Mouse (Mus musculus) urinary bladder, postnatal 14 days (tissue): Measurements from ENCODE around the gene Tspan18.

Experiments used
- DNase-seq: peaks from one replicate; pipeline ENCODE4 v3.0.0; 2021; ENCODE audit warnings: low spot score

Gene Tspan18

GRCm38 (mm10) chr2:93339373-93340106 lies 5.2 kb upstream of the Tspan18 start:
- DNase-seq = peak; percentile 32

- DNase-seq = no peak
Observed at GRCm38 (mm10) chr2:93335996-93336395, 1.7 kb upstream of the Tspan18 start.

GRCm38 (mm10) chr2:93333241-93333816 lies 976 bp downstream of the Tspan18 start:
- DNase-seq = peak; percentile 85

GRCm38 (mm10) chr2:93332277-93332676 lies 2.0 kb downstream of the Tspan18 start:
- DNase-seq = peak; percentile 29

GRCm38 (mm10) chr2:93331121-93331520 lies 3.2 kb downstream of the Tspan18 start:
- no peak for DNase-seq

- no peak for DNase-seq
Observed at GRCm38 (mm10) chr2:93329120-93329519, 5.2 kb downstream of the Tspan18 start.

GRCm38 (mm10) chr2:93327915-93328555 lies 6.3 kb downstream of the Tspan18 start:
- DNase-seq = no peak

- no peak for DNase-seq
Observed at GRCm38 (mm10) chr2:93324681-93325080, 9.6 kb downstream of the Tspan18 start.

GRCm38 (mm10) chr2:93321946-93322345 lies 12.4 kb downstream of the Tspan18 start:
- DNase-seq = peak; percentile 56

GRCm38 (mm10) chr2:93320267-93320666 lies 14.0 kb downstream of the Tspan18 start:
- no peak for DNase-seq

- DNase-seq = peak; percentile 29
Observed at GRCm38 (mm10) chr2:93319598-93319997, 14.7 kb downstream of the Tspan18 start.

GRCm38 (mm10) chr2:93318781-93319349 lies 15.4 kb downstream of the Tspan18 start:
- DNase-seq = no peak

- DNase-seq = no peak
Observed at GRCm38 (mm10) chr2:93313768-93314632, 20.3 kb downstream of the Tspan18 start.

GRCm38 (mm10) chr2:93312458-93312857 lies 21.8 kb downstream of the Tspan18 start:
- no peak for DNase-seq

- no peak for DNase-seq
Observed at GRCm38 (mm10) chr2:93309724-93310413, 24.4 kb downstream of the Tspan18 start.

- DNase-seq = no peak
Observed at GRCm38 (mm10) chr2:93306898-93307297, 27.4 kb downstream of the Tspan18 start.

GRCm38 (mm10) chr2:93304273-93304634 lies 30.1 kb downstream of the Tspan18 start:
- DNase-seq = no peak

GRCm38 (mm10) chr2:93303585-93304272 lies 30.6 kb downstream of the Tspan18 start:
- DNase-seq = no peak

GRCm38 (mm10) chr2:93303260-93303584 lies 31.1 kb downstream of the Tspan18 start:
- DNase-seq = no peak

GRCm38 (mm10) chr2:93297656-93298055 lies 36.6 kb downstream of the Tspan18 start:
- no peak for DNase-seq
